Mouse (Mus musculus): ENCODE results near the gene Gm45062.

Gene Gm45062

GRCm38 (mm10) chr6:8619582-8620350 lies 360.5 kb downstream of the Gm45062 start:
- DNase-seq (ENCODE audit: low spot score), result no peak

GRCm38 (mm10) chr6:8623045-8623444 lies 363.8 kb downstream of the Gm45062 start:
- no peak for DNase-seq (ENCODE audit: low spot score)

- DNase-seq (ENCODE audit: low spot score), result no peak
Observed at GRCm38 (mm10) chr6:8628226-8628625, 369.0 kb downstream of the Gm45062 start.

- DNase-seq (ENCODE audit: low spot score), result no peak
Observed at GRCm38 (mm10) chr6:8628715-8629267, 369.5 kb downstream of the Gm45062 start.

- DNase-seq (ENCODE audit: low spot score), result no peak
Observed at GRCm38 (mm10) chr6:8630531-8630930, 371.3 kb downstream of the Gm45062 start.

GRCm38 (mm10) chr6:8631362-8631761 lies 372.1 kb downstream of the Gm45062 start:
- DNase-seq (ENCODE audit: low spot score), result no peak

GRCm38 (mm10) chr6:8631986-8632632 lies 372.9 kb downstream of the Gm45062 start:
- DNase-seq (ENCODE audit: low spot score), result no peak

- DNase-seq (ENCODE audit: low spot score), result no peak
Observed at GRCm38 (mm10) chr6:8632701-8633100, 373.5 kb downstream of the Gm45062 start.

GRCm38 (mm10) chr6:8638122-8638521 lies 378.9 kb downstream of the Gm45062 start:
- DNase-seq (ENCODE audit: low spot score), result peak; percentile 28

- DNase-seq (ENCODE audit: low spot score), result no peak
Observed at GRCm38 (mm10) chr6:8638899-8639298, 379.6 kb downstream of the Gm45062 start.

GRCm38 (mm10) chr6:8639526-8639925 lies 380.3 kb downstream of the Gm45062 start:
- no peak for DNase-seq (ENCODE audit: low spot score)

GRCm38 (mm10) chr6:8640863-8641262 lies 381.6 kb downstream of the Gm45062 start:
- no peak for DNase-seq (ENCODE audit: low spot score)

GRCm38 (mm10) chr6:8644703-8645102 lies 385.5 kb downstream of the Gm45062 start:
- DNase-seq (ENCODE audit: low spot score), result peak; percentile 31

GRCm38 (mm10) chr6:8645708-8646107 lies 386.5 kb downstream of the Gm45062 start:
- DNase-seq (ENCODE audit: low spot score), result no peak
